Mouse (Mus musculus) MEL-GATA-1-ER (cell line): ENCODE measurements around the gene Thrap3.

ENCODE experiments used
- DNase-seq: peaks from one replicate; pipeline ENCODE4 v3.0.0-alpha.2; 2012; ENCODE audit warnings: low read depth; ENCODE audit errors: extremely low read depth

Thrap3 gene

DNA sequence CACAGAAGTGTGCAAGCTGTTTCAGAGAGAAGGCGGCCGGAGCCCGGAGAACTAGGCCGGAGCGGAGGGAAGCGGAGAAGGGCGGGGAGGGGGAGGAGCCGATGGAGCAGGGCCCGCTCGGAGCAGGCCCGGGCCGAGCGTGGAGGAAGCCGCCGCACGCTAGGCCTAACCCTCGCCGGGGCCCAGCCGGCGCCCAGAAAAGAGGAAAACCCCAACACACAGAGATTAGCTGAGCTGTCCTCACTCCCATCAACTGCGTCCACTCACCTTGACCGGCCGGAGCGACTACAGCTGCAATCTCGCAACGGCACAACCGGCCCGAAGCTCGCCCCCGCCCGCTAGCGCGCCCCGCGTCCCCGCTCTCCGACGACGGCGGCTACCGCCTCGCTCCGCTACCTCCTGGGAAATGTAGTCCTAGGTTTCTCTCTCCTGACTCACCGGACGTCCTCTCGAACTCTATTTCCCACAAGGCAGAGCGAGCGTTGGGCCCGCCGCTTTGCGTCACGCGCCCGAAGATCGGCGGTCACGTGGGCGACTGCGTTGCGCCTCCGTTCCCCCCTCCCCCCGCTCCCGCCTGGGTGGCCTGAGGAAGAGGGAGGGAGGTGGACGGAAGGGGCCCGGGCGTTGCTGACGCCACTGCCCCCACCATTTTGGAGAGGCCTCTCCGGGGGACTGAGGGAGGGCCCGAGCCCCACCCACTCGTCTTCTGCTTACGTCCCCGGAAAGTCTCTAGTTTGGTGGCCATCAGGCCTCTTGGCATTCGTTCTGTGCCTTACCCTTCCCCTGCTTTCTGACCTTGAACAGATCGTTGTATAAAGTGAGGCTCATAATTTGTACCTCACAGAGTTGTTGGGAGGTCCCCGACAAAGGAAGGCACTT is at the start of gene Thrap3:
TSS of gene Thrap3 (minus strand) at position 458 of the 879 bp plus-strand sequence.
- peak; percentile 95 for DNase-seq

DNA sequence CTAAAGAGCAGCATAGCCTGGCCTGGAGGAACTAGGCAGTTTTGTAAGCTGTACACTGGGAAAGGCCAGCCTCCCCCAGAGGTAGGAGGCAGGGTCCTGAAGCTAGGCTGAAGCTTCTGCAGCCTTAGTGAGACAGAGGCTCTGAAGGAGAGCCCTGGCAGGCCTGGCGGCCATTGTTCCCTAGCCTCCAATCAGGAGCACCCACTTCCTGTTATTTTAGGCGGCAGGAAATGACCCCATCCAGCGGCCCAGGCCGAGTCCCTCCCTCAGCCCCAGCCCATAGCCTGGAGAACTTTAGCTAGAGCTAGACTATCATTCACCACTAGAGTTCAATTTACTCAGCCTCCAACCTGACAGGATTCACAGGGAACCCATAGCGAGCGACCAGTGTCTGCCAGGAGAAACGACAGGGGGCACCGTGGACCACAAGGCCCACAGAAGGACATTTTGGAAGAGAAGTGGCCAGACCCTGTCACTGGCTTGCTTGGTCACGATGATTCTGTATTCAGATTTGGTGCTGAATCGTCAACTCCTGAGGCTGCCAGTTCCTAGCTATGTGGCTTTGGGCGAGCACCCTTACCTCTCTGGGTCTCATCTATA is 49.2 kb upstream of the Thrap3 start:
- no peak for DNase-seq

DNA sequence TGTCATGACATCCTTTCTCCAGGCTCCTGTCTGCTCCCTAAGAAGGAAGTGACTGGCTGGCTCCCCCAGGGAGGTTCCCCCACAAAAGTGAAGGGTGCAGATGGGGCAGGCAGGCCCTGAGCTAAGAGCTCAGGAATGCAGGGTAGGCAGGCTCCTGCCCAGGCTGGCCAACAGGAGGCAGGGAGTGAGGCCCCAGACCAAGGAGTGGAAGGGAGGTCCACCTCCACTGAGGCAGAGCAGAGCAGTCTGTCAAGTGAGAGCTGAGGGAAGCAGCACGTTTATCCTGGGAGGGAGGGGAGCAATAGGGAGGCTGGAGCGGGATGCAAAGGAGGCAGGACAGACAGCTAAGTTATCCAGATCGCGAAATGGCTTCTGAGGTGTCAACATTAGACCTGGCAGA is 48.1 kb upstream of the Thrap3 start:
- no peak for DNase-seq

DNA sequence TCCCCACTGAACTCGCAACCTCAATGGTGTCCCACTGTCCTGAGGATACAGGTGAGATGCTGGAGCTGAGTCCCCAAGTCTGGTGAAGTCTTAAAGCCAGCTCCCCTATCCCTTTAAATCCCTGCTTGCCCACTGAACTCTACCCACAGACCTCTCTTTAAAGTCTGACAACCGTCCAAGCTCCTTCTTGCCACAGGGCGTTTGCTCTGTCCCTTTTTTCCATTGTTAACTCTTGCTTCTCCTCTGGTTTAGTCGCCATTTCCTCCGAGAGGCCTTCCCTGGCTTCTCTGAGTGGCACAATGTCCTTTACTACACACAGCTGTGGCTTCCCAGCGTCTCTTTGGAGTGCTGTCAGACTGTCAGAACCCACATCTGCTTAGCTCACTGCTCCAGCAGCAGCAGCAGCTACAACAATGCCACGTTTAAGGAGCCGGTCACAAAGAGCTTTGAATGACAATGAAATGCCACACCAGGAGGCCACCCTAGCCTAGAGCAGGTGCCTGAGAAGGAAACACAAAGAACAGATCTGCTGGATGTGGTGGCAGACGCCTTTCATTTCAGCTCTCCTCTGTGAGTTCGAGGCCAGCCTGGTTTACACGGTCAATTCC is 45.8 kb upstream of the Thrap3 start:
- DNase-seq = no peak

DNA sequence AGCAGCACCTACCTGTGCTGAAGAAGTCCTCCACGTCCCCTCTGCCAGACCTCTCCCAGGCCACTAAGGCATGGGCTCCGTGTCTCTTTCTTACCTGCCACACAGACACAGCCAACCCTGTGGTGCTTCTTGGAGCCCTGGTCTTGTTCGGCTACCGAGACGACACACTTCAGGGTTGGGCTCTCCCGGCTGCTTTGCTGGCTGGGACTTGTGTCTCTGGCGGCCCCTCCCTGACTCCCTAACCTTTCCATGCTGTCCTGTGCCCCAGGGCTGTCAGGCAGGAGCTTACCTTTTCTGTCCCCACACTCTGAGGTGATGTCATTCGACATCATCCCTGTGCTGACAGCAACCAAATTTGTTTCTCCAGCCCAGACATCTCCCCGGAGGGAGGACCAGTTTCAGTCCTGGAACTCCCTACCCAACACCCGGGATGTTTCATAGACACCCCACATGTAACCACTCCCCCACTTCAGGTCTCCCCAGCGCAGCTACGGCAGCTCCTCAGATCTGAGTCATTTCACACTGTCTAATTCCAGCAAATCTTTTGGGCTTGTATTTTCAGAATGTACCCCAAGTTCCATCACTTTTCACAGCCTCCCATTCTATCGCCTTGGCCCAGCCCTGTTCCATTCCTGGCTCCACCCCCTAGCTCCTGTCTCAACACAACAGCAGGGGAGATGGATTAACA is 43.8 kb upstream of the Thrap3 start:
- DNase-seq = no peak

DNA sequence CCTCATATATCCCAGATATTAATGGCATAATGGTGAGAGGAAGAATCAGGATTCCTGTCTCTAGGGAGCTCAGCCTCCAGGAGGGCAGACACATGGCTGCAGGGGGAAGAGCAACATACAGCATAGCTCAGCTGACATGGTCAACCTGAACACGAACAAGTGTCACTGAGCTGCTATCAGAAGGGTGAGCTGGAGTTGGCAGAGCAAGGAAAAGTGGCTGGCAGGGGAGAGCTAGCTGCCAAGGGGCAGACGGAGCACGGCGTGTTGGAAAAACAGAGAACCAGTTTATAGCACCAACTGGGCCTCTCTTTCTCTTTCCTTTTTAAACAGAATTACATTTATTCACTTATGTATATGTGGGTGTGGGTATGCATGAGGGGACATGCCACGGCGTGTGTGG is 40.0 kb upstream of the Thrap3 start:
- no peak for DNase-seq

DNA sequence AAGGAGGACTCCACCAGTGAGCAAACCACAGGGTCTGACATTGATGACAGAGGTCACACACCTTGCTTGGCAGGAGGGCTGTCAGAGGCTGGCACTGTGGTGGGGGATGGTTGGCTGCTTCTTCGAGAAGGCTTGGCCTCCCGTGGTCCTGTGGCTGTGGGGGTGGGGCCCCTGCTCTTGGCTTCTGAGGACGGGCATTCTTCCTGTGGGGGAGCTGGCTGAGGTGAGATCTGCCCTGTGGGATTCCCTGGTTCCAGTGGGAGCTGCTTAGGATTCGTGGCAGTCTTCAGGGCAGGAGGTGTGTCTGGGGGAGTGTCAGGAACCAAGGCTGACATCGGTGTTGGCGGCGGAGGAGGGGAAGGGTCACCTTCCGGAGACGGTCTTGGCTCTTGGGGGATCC is 39.4 kb upstream of the Thrap3 start:
- no peak for DNase-seq

DNA sequence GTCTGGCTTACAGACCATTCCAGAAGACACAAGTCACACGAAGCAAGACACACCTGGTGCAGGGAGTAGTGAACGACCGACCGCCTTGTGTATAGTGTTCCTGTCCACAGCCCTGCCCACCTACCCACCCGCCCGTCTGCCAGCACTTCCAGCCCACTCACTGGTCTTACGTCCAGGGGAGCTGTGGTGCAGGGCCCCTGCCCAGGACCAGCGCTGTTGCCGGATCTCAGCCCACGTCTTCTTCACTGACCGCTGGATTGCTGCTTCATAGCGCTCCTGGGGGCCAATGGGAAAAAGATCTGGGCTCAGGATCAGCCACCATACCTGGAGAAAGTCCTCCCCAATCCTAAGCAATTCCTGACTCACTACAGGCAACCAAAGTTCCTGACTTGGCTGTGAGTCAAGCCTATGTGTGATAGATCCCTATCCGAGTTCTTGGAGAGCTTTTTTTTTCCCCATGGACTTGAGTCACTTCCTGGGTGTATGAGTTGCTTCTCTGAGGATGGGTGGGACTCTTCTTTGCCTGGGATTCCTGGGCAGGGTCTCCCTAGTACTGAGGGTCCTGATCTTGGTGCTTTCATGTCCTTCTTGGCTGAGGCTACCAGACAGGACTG is 37.4 kb upstream of the Thrap3 start:
- no peak for DNase-seq

DNA sequence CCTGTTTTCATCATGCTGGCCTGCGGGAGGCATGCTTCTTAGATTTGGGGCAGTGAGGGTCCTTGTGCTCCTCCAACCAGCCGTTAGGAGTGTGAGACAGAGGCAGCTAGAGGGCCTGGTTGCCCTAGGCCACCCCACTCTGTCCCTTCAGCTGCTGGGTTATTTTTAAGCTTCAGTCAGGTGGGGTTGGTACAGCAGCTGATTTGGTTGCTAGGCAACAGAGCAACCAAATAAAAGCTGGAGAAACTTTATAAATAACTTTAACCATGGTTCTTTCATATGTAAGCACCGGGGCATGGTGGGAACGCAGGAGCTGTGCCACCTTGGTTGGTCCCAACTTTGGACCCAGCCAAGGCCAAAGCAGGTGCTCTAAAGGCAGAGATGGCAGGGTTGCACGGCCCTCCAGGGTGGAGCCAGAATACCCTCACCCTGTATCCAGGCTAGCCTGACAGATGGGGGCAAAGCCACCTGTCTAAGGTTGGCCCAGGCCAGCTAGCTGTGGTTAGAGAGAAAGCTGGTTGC is 35.2 kb upstream of the Thrap3 start:
- no peak for DNase-seq

DNA sequence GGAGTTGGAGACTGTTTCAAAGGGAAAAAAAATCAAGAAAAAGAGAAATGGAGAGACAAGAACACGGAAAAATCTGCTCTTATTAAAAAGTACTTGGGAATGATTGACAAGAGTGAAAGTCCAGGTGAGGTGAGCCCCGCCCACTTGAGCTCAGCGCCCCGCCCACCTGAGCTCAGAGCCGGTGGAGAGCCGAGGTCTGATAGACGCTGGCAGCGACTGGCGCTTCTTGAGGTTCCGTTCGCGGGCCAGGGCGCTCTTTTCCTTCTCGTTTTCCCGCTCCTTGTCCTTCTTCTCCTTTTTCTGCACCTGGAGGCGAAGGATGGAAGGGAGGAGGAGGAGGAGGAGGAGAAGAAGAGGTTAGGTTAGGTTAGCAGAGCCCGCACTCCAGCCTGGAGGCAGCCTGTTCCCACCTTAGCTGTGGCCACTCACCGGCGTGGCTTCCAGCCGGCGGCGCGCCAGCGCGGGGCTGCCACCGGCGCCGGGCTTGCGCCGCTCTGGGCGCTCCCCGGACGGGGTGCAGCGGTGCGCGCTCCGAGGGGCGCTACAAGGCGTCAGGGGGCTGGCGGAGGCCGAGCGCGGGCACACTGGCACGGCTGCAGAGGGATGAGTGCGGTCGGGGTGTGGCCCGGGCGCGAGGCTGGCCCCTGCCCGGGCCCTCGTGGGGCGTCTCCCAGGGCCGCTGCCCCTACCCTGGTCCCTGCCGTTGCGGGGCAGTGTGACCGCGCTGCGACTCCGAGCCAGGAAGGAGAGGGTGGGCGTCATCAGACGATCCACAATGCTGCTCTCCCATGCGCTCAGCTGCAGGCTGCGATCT is 34.1 kb upstream of the Thrap3 start:
- no peak for DNase-seq

DNA sequence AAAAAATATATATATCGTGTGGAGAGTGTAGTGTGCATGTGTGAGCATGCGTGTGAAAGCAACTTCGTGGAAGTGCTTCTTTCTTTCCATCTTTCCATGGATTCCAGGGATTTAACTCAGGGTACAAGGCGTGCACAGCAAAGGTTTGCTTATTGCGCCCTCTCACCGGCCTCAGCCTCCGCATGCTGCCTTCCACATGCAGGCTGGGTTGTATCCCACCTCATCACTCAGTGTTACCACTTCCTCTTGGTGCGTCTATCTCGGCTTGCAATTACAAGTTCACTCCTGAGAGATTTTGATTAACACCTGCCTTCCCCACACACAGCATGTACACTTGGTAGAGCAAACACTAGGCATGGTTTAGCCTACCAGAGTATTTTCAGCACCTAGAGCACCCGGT is 32.6 kb upstream of the Thrap3 start:
- no peak for DNase-seq

DNA sequence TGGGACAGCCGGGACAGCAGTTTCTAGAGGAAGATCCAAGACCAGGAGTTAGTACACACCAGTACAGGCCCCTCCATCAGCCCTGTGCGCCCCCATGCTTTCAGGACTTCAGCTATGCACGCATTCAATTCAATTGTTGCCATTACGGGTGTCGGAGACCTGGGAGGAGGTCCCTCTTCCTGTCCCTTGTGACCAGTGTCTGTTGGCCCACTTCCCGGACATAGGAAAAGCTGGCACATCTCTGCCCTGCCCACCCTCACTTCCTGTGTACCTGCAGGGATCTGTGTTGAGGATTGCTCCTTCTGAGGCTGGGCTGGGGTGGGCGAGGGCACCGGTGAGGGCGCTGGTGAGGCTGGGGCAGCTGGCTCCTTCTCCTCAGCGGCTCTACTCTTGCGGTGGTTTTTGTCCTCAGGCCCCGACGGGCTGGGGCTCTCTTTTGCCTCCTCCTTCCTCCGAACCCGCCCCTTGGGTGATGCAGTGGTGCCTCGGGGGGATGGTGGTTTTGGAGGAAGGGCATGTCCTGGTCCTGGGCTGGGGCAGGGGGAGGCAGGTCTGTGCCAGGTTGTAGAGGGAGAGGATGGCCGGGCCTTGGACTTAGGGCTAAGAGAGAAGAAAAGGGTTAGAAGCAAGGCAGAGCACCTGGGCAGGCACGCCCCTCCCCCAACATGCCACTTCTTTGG is 32.1 kb upstream of the Thrap3 start:
- DNase-seq = no peak

DNA sequence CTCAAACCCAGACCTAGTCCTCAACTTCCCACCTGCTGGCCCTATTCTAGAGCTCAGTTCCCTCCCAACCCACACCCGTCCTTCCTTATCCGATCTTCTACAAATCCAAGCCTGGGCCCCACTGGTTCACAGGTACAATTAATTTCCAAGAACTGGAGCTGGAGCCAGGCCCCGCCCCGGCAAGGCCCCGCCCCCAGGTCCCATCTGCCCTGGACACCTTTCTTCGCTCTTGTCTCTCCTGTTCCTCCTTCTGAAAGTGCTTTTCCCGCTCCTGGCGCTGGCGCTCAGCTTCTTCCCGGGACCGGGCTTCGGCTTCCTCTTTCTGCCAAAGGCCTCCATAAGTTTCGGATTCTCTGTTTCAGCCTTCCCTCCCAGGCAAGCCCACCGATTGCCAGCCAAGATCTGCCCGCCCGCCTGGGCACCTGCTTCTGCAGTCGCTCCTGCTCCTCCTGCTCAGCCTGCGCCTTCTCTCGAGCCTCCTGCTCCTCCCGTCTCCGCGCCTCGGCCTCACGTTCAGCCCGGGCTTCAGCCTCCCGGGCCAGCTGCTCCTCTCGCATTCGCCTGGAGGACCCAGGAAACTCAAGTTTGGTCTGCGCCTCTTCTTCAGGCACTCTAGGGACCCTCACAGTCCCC is 31.2 kb upstream of the Thrap3 start:
- no peak for DNase-seq

DNA sequence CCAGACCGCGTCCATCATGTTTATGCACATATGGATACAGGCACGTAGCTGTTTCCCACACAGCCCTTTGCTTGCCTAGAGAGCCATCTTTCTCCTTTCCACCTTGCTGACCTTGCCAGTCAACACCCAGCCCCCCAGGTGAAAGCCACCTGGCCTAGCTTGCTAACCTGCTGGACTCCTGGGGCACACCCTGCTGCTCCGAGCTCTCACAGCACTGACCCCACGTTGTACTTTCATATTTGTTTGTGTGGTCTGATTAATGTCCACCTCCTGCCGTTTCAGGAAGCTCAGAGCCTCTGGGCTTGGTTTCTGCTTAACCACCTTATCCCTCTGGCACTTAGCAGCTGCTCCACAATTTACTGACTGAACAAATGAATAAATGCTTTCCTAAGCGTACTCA is 27.3 kb upstream of the Thrap3 start:
- DNase-seq = no peak

DNA sequence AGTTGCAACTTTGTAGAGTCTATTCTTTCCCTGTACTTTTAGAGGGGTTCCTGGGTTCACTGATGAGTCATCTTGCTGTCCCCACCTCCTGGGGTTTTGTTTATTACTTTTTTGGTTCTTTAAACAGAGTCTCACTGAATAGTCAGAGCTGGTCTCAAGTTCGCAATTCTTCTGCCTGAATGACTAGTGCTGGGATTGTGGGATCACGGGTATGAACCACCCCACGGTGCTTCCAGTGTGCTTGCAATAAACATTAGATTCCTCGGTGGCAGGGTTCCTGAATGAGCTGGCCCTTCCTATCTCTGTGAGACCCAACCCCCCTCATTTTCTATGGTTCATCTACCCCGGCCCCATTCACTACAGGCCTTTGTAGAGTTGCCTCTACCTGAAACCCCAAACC is 25.6 kb upstream of the Thrap3 start:
- no peak for DNase-seq

DNA sequence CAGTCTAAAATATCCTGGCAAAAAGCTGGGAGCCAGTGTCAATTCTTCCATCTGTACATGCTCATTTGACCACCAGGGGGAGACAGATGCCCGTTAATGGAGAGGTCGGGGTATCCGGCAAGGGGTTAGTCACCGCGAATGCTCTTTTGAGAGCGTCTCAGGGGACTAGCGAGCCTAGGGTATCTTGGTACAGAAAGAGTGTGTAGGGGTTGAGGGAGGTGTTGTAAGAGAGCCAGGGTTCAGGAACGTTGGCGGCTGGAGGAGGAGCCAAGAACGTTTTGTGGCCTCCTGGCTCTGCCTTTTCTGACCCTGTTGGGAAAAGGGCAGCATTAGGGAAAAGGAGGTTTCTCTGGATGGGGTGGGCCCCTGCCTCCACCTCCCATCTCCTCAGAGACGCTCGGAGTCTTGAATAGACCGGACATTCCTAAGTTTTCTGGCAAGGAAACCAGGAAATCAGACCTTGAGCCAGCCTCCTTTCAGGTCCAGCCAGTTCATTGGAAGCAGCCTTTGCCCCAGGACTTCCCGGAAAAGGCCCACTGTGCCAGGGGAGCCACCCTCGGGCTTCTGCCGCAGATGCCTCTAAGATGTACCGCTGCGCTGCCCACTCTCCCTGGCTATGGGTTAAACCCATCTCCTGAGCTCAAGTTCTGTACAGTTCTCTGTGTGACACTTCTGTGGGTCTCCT is 24.7 kb upstream of the Thrap3 start:
- DNase-seq = peak; percentile 50

DNA sequence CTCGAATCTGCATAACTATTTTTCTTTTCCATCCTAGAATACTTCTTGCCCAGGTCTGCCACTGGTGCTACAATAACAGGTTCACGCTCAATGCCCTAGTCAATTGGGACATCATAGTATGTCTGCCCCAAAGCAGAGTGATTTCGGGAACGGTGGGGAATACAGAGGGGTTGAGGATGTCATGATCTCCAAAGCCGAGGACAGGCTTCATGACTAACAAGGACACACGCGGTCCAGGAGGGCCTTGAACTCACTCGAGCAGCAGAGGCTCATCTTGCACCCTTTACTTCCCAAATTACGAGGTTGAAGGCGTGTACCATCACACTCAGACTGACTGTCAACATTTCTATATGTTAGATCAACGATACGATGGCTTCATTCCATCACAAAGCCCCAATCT is 24.1 kb upstream of the Thrap3 start:
- no peak for DNase-seq

DNA sequence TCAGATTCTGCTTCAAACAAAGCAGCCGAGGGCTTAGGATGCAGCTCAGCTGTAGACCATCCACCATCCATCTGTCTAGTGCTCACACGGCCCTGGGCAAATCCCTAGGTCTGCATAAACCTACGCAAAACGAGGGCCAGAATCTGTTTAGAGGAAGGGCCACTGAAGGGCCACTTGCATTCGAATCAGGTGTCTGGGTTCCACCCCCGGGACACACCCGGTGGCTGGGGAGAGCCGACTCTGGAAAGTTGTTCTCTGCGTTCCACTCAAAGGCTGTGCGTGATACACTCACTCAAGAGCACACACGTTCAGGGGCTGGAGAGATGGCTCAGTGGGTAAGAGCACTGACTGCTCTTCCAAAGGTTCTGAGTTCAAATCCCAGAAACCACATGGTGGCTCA is 20.1 kb upstream of the Thrap3 start:
- DNase-seq = no peak

DNA sequence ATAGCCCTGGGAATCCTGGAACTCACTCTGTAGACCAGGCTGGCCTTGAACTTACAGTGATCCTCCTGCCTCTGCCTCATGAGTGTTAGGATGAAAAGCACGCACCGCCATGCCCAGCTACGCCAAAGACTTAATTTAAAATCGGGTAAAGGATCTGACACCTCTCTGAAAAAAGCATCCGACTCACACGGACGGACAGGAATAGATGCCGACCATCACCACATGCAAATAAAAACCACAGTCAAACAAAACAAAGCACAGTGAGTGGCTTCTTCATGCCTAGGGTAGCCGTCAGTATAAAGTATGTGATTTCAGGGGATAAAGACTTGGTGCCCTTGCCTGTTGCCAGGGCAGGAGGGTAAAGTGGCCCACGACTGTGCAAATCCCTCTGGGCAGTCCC is 17.5 kb upstream of the Thrap3 start:
- no peak for DNase-seq
